Mouse (Mus musculus): ENCODE measurements at regions not wholly inside any gene's neighbourhood (a gene's known extent, or its start where the extent isn't known, plus 50 kb on each side); places are given as distances from the start of the nearest gene placed in this dataset.
A peak's percentile ranks its signal among the peaks of the same experiment; 100 is the strongest.

DNA sequence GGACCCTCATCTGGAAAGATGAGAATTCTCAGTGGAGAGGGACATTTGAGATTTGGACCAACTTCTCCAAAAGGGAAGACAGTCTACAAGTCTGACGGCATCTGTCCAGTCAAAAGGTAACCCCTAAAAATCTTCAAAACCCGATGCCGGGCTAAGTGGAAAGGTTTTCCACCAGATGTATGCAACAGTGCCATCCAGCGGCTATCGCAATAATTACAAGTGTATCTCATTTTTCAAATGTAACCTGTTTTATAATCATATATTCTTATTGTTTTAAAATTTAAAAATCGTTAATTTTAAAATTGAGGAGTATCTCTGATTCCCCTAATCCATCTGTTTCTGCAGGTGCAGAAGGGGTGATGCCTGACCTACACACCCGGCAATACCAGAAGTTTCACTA, 346.8 kb upstream of the Hnrnpa3 start:
- peak; percentile 46 for DNase-seq (ENCODE audit: low spot score)

DNA sequence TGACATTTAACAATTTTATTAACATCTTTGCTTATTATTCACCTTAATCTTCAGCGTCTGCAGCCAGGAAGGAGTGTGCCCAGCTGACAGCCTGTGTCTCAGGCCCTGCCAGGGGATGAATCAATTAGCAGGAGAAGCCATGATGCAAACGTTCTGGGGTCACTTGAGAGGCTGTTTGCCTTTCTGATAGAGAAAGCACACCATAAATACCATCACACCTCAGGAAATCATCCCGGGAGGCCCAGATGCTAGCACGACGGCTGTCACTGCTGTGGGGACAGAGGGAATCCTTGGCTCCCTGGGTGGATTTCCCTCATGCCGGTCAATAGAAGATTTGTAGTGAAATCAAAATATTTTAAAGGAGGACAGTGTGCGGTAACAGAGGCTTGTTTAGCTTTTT, 343.7 kb upstream of the Hnrnpa3 start:
- DNase-seq (ENCODE audit: low spot score): no peak

DNA sequence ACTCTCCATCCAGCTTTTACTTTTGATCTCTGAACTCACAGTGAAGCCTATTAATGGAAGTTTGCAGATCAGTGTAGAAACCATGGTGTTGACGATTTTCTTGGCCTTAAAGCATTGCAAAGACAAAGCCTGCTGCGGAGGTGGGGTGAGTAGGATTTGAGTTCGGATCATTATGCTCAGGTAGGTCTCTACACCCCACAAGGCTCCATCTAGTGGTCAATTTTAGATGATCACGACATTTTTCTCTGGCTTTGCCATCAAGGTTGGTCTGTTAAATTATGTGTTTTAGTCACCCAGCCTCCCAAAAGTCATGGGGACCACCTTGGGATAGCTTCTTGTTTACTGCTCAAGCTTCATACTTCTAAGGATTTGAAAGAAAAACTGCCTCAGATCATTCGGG, 340.9 kb upstream of the Hnrnpa3 start:
- DNase-seq (ENCODE audit: low spot score): peak; percentile 16

DNA sequence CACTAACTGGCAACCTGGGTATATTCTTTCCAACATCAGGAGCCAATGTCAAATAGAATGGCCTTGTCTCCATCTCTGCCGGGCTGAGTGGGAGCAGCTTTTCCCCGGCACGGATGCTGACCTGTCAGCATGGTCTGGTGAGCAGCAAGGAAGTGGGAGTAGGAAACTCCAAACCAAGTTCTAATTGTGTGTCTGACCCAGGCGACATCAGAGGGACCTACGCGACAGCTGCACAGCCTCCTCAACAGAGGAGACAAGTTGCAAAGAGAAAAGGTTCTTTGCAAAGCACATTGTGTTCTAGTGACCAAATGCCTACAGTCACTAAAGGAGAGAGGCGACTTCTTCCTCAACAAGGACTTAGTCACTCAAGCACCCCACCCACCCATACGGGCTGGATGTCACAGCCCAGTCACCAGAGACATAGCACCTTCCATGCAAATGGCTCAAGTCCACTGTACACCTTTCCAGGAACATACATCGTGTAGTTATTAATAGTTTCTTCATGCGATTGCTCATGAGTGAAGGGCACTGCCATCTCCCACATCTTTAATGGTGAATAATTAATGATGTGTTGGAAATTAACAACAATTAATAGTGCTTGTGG, 334.8 kb upstream of the Hnrnpa3 start:
- no peak for DNase-seq (ENCODE audit: low spot score)

DNA sequence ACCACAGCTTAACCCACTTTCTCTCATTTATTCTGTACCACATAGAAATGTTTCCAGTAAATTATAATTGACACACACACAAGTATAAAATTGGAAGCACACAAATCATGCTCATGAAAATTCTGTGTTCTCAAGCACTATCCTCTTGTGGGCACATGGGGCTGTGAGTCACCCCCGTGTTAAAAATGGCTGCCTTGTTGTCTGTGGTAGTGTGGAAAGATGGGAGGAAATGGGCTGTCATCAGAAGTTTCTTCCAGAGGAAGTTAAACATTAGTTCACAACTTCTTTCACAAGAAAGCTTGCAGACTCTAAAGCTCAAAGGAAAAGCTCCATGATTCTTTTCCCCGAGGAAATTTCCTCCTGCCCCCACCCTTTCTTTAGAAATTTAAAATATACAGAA, 329.5 kb upstream of the Hnrnpa3 start:
- DNase-seq (ENCODE audit: low spot score): no peak

DNA sequence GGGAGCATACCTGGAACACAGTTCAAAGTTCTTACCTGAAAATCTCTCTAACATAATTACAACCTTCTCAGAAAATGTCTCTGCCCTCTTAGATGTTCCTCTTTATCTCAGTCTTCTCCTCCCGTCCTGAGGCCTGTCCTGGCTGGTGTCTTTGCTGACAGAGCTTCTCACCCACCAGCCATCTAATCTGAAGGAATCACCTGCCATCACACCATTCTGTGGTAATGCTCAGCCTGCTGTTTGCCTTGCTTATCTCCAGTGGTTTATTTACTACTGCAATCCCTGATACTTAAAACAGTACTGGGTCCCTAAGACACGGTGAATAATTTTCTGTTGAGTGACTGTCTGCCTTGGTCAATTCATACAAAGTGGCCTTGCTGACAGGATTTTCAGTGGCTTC, 317.8 kb upstream of the Hnrnpa3 start:
- no peak for DNase-seq (ENCODE audit: low spot score)

DNA sequence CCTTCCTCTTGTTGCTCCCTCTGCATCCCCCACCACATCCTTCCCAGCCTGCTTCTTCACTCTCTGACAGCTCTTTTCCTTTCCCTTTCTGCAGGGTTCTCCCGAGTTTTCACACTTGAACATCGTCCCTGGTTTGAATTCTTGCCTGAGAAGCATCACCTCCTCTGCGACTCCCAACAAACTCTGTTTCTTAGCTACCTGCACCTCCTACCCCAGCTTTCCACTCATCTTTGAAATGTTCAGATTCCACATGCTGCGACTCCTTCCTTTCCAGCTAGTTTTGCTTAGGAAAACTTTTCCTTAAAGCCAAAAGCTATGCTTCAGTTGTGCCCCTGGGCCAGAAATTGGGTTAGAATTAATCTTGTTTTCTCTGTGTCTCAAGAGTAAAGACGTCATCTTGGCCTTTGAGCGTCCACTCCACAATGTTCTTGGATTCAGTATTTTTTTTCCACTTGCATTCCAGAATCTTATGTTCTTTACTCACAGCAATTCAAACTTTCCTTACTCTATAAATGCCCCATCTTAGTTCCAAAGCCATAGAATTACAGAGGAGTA, 317.3 kb upstream of the Hnrnpa3 start:
- no peak for DNase-seq (ENCODE audit: low spot score)

DNA sequence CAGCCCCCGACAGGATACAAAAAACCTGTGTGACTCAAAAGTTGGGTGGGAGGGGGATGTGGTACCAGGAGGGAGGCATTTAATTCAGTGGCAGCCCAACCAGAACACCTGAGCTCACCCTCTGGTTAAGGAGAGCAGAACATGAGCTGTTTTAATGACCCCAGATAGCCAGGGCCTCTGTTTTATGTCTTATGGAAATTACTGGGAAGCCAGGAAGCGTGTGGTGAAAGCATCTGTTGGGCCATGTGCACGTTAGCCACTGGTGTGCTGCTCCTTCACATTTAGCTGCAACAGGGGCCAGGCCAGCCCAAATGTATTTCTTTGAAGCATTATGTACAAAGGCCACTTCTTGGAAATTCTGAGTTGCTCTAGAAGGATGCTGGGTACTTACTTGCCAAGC, 308.2 kb upstream of the Hnrnpa3 start:
- no peak for DNase-seq (ENCODE audit: low spot score)

DNA sequence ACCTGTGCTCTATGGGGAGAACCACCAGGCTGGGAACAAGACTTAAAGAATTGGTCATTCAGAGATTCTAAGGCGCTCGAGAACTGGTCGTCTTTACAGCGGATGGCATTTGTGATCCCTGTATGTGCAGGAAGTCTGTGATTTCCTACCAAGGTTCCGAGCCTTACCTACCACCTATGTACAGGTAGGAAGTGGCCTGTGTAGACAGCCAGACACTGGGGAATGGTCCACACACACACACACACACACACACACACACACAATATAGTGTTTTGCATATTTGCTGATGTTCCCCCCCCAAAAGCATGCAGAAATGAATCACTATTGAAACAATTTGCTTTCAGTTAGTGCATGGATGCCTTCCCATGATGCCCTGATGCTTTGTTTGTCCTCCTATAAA, 307.1 kb upstream of the Hnrnpa3 start:
- DNase-seq (ENCODE audit: low spot score): no peak

DNA sequence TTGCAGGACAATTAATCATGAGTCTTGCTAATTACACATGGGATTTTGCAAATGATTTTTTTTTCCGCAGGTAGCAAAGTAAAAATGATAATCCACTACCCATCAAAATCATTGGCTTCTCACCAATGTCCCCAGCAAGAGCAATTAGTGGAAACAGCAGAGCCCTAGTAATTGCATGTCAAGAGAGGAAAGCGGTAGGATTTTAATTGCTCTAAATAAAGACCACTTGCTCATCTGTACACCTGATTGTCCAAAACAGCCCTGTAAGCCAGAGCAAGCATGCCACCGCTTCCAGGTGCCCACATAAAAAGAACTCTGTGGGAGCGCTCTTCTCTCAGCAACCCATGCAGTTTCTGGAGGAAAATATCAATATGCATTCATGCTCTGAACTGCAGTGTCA, 306.5 kb upstream of the Hnrnpa3 start:
- DNase-seq (ENCODE audit: low spot score): no peak

DNA sequence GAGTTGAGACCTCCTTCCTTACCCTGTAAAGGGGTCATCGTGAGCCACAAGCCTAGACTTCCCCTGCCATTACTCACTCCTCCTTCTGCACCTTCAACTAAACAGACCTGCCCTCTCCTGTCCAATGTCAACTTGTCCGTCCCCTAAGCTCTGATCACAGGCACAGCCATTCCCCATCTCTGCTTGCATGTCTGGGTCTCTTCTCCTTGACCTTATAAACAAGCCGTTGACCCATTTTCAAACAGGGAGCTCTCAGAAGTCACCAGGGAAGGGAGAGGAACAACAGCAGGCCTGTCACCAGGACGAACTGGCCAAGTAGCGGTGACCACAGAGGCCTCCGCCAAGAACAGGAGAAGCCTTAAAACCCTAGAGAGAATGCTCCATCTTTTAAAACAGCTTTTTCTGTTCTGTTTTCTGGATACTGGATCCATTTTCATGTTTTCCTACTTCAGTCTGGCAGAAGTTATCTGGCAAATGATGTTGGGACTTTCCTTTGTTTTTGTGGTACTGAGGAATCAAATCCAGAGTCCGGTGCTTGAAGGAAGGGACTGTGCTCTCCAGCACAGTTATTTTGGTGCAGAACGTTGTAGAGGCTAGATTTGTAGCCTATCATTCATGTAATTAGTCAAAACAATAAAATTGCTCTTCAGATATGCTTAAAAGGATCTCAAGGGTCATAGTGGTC, 302.2 kb upstream of the Hnrnpa3 start:
- DNase-seq (ENCODE audit: low spot score): no peak

DNA sequence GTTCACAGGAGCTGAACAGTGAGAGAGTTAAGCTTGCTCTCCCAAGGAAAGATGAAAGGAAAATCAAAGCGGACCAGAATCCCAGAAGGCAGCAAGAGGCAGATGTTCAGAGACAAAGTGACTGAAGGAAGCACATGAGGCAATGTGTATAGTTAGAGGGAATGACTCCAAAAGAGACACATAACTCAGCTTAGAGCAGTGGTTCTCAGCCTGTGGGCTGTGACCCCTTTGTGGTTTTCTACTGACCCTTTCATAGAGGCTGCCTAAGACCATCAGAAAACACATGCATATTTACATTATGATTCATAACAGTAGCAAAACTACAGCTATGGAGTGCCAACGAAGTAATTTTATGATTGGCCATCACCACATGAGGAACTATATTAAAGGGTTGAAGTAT, 301.5 kb upstream of the Hnrnpa3 start:
- DNase-seq (ENCODE audit: low spot score): no peak

DNA sequence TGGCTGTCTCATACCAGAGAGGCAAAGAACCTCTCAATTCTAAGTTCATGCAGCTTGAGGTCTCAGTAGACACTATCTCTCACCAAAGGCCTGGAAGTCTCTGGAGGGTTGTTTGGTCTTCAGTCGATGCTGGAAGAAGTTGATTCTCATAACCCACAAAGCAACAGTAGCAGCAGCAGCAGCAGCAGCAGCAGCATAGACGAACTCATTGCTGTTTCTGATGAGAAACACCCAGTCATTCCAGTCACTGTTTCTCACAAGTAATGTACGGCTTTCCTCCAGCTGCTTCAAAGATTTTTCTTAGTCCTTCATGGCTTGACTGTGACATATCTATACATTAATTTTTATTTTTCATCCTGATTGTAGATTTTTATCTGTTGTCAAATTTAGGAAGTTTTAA, 298.1 kb upstream of the Hnrnpa3 start:
- DNase-seq (ENCODE audit: low spot score): no peak

DNA sequence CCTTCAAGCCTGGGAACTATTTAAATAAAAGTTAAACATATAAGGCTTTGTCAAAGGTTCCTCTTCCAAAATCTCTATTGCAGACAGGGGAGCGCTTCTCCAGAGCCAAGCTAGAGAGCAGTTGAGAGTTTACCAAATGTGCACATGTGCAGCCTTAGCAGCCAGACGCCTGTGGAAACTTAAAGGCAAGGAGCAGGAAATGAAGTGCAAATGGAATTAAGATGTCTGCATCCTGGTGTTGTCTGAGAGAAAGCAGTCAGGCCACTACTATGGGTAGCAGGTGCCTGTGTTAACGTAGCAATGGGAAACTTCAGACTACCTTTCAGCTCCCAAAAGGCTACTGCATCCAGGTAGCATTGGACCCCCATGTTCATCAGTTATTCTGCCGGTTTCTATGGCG, 282.4 kb upstream of the Hnrnpa3 start:
- DNase-seq (ENCODE audit: low spot score): no peak

DNA sequence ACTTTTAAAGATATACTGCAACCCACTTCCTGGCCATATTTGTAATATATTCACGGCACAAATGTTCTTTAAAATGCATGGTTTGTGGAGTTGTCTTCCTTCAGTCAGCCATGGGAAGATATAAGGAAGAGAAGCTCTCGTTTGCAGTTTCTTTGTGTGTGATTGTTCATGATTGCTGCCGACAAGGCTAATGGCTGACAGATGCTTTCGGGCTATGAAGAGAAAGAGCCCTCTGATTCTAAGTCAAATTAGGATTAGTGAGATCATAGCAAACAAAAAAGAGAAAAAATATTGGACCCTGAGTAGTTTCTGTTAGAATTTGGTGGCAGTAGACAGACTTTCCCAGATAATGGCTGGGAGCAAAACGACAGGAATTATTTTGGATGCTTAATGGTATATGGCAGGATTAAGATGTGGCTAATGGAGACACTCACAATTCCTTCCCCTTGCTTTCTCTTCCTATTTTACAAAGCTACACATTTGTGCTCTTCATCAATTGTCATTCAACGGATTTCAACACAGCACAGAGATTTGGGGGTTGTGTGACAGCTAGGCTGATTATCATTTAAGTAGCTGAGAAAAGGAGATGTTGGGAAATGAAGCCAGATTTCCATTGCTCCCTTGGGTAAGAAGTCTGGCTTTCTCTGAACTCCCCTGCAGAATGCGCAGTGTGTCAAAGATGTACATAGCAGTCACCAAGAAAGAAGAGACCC, 273.4 kb upstream of the Hnrnpa3 start:
- no peak for DNase-seq (ENCODE audit: low spot score)

DNA sequence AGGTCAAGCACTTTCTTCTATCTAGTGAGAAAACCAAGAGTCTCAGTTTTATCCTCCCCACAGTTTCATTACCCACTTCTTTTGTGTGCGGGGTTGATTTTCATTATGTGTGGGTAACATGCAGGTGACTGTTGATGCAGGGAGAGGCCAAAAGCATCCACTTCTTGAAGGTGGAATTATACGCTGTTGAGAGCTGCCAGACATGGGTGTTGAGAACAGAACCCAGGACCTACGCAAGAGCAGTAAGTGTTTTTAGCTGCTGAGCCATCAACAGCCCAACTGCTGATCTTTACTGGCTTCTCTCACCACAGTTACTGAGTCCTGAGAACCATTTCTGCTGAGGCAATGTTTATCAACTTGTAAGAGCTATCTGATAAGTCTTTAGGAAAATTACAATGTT, 272.4 kb upstream of the Hnrnpa3 start:
- DNase-seq (ENCODE audit: low spot score): no peak

DNA sequence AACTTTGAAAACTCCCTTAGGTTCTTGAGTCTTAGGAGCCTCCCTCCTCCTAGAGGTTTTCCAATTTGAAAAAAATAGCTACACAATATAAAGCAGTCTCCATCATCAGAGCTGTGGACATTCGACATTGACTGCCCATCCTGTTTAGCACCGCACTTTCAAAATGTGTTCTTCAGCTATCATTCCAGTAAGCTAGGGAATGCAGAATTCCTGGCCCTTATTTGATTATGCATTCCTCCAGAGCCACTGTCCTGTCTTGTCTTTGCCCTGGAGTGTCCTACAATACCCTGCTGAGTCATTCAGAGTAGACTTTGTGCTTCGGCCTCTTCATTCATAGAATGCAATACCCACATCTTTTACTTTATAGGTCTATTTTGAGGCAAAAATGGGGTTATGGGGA, 267.0 kb upstream of the Hnrnpa3 start:
- DNase-seq (ENCODE audit: low spot score): no peak

DNA sequence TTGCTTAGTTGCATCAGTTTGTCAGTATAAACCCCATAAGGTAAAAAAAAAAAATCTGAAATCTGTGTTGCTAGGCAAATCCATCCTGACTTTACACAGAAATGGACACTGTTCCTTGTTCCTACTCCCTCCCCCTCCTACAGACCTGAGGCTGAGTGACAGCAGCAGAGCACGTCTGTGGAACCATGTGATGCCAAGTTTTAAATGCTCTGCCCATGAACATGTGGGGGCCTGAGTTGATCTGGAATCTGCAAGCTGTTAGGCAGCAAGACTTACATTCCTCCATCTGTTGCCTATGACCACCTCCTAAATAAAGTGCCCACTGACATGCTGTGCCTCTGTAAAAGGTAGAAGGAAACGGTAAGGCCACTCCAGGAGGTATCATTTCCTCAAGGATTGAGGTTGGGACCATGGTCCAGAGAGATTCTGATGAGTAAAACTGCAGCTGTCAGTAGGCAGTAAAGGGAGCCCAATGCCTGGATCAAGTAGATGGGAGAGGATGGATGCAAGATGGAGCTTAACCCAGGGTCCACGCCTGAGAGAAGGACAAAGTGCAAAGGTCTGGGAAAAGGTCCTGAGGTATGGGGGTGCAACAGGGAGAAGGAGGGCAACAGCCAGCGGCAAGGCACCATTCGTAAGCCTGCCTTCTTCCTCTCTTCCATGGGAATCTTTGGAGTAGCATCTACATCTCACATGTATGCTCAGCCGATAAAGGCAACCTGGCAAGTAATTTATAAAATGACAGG, 264.0 kb upstream of the Hnrnpa3 start:
- no peak for DNase-seq (ENCODE audit: low spot score)

DNA sequence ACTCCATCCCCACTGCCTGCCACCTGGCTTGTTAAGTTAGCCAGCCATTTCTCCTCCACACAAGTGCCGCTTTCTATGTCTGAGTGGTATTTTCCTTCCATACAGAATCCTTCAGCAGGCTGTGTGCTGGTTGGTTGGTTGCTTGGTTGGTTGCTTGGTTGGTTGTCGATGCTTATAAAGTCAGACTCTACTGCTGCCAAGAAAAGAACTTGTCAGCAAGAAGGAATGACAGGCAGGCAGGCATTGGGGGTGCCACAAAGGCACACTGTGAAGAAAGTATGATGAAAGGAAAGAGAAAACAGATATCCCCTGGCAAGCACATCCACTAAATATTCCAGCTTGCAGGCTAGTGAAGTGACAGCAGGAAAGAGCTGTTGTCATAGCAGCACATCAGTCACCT, 263.0 kb upstream of the Hnrnpa3 start:
- no peak for DNase-seq (ENCODE audit: low spot score)

DNA sequence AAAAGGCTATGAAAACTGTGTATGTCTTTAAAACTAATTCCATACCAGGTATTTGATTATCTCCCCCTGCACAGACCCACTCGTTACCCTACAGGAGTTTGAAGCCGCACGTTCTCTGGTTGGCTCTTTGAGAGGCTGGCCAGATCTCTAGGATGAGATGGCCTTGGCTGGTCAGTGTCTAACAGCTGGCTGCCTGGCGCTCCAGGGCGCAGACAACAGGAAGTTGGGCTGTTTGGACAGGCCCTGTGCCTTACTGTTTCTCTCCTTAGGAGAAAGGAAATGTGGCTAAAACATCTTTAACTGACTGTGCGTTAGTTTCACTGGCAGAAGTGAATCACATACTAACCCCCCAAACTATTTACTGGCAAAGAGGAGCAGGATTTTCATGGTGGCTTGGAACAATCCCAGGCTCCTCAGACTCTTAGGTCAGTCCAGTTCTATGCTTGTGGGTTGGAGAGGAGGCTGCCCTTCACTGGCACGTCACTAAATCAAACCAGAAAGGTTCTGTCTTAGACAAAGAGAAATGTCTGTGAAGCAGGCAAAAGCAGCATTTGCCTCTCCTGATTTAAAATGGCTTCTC, 258.7 kb upstream of the Hnrnpa3 start:
- DNase-seq (ENCODE audit: low spot score): no peak

DNA sequence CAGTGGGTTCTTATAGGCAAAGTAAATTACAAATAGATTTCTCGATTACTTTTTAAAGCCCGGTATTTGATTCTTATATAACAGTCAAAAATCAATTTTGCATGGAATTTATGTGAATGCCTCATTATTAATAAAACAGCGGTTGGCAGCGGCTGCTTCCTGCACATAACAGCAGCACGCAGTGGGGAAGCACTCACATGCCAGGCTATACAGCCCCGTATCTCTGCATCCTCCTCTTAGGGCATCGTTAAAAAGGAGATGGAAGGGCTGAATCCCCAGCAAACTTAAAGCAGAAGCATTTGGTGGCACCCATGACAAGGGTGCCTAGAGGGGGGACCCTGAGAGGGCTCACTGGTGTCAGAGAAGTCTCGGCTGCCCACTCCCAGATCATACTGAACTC, 255.3 kb upstream of the Hnrnpa3 start:
- no peak for DNase-seq (ENCODE audit: low spot score)

Data from thymus, postnatal 0 days (tissue).